Comparison of ENCODE assay signal across 9 mouse cellular contexts in the genomic region with DNA sequence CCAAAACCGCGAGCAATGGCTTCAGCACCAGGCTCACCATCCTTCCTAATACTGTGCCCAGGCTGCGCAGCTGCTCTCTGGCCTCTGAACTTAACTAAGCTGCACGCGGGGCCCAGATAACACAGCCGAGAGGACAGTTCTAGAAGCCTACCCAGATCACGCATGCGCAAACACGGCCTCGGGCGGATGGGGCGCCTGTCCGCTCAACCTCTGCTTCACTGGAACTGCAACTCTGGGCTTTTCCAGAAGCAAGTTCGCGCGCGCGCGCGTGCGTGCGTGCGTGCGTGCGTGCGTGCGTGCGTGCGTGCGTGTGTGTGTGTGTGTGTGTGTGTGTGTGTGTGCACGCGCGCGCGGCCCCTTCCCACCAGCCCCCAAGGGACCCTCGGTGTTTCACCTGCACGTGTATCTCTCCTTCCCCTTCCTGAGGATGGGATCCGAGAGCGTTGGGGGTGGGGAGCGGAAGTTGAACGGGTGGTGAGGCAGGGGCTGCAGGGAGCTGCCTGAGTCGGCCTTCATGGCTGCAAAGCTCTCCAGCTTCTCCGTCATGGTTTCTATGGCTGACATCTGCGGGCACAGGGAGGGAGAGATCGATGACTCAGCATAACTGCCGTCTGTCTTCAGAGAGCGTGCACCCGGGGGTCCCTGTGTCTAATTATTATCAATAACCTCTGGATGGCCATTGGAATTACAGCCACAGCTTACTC. TPM values are rescaled to one million over a fixed set of nuclear protein-coding genes. Genes with fewer than 3 reads are reported as not detected.
A peak's percentile ranks its signal among the peaks of the same experiment; 100 is the strongest.
DNase-seq lines count a peak whose midpoint lies in the region; ATAC-seq lines count a peak whose summit lies in the region.
"Had no signal": no experiment of that assay in that cellular context is flagged by ENCODE, and none has a peak within 500 bp of the region (broad histone marks: within the 10 kb centered on the region; RNA-seq: fewer than 3 reads in every experiment).

No protein-coding gene starts in this region.

- DNase-seq in gastrocnemius, adult 18-20 months (ENCODE audit: low spot score): peak; percentile 9
- DNase-seq in gastrocnemius, postnatal 4 days (ENCODE audit: low spot score in 2 of 2): no peak
- peak; percentile 65 for DNase-seq in brain, adult 2 months (ENCODE audit: low read depth, low spot score)
- peak; percentile 63 for DNase-seq in splenic B cell, adult 2 months (ENCODE audit: low read depth, low spot score)
- DNase-seq in frontal cortex, postnatal 10 days (ENCODE audit: low spot score in 2 of 2): no peak

- no peaks in the 10 kb centered on the region for H3K9me3 ChIP-seq in forebrain, embryonic 13.5 days (replicated peaks)
- no peaks in the 10 kb centered on the region for H3K9me3 ChIP-seq in hindbrain, embryonic 15.5 days
- H3K9me3 ChIP-seq in lung, embryonic 16.5 days (ENCODE audit: control insufficient read depth, low read length): no peaks in the 10 kb centered on the region

- H3K4me1 ChIP-seq in forebrain, embryonic 13.5 days: peaks cover 32% of the 10 kb centered on the region
- H3K4me1 ChIP-seq in hindbrain, embryonic 15.5 days (replicated peaks): peaks cover 35% of the 10 kb centered on the region
- peaks cover 6% of the 10 kb centered on the region for H3K4me1 ChIP-seq in lung, embryonic 16.5 days (replicated peaks; ENCODE audit: control insufficient read depth, insufficient read depth, low read length)

- H3K27ac ChIP-seq in forebrain, embryonic 13.5 days: no peak overlapping the region
- no peak overlapping the region for H3K27ac ChIP-seq in hindbrain, embryonic 15.5 days (replicated peaks)
- no peak overlapping the region for H3K27ac ChIP-seq in lung, embryonic 16.5 days (ENCODE audit: low read length)

- H3K9ac ChIP-seq in forebrain, embryonic 13.5 days: no peak overlapping the region
- H3K9ac ChIP-seq in hindbrain, embryonic 15.5 days: no peak overlapping the region
- H3K9ac ChIP-seq in lung, embryonic 16.5 days (ENCODE audit: low read length): peak overlapping the region; percentile 21; the same call in 1 of the 2 replicates

- H3K4me2 ChIP-seq in forebrain, embryonic 13.5 days: peak overlapping the region; percentile 19; the same call in 1 of the 2 replicates
- peak overlapping the region; percentile 48 for H3K4me2 ChIP-seq in hindbrain, embryonic 15.5 days
- H3K4me2 ChIP-seq in lung, embryonic 16.5 days (ENCODE audit: low read depth, low read length): peak overlapping the region; percentile 48

- ATAC-seq in forebrain, embryonic 13.5 days: peak; percentile 31; the same call in 1 of the 2 replicates
- 0 out of 2 replicates have a peak, but pooled peaks have one; percentile 31 for ATAC-seq in hindbrain, embryonic 15.5 days (ENCODE audit: low FRiP score, low read depth)
- ATAC-seq in lung, embryonic 16.5 days (ENCODE audit: low read depth): peak; percentile 26; the same call in 1 of the 2 replicates

- 74% methylated on average over 46 of the region's 48 CpGs for WGBS in forebrain, embryonic 13.5 days
- WGBS in hindbrain, embryonic 15.5 days: 59% methylated on average over 48 of the region's 48 CpGs
- WGBS in lung, embryonic 16.5 days: 62% methylated on average over 39 of the region's 48 CpGs

- H3K36me3 ChIP-seq in forebrain, embryonic 13.5 days (ENCODE audit: poor library complexity, severe bottlenecking): peaks cover 26% of the 10 kb centered on the region
- H3K36me3 ChIP-seq in hindbrain, embryonic 15.5 days: no peaks in the 10 kb centered on the region
- H3K36me3 ChIP-seq in lung, embryonic 16.5 days (ENCODE audit: control insufficient read depth, insufficient read depth, low read length): no peaks in the 10 kb centered on the region
- H3K36me3 ChIP-seq in splenic B cell, adult 2 months (ENCODE audit: control insufficient read depth, insufficient read depth, low read length, poor library complexity, severe bottlenecking): no peaks in the 10 kb centered on the region

- H3K4me3 ChIP-seq in forebrain, embryonic 13.5 days: no peak overlapping the region
- H3K4me3 ChIP-seq in hindbrain, embryonic 15.5 days: peak overlapping the region; percentile 21
- H3K4me3 ChIP-seq in lung, embryonic 16.5 days (ENCODE audit: low read length): peak overlapping the region; percentile 27

- H3K27me3 ChIP-seq in forebrain, embryonic 13.5 days: no peaks in the 10 kb centered on the region
- peaks cover 7% of the 10 kb centered on the region; the same call in 1 of the 2 replicates for H3K27me3 ChIP-seq in hindbrain, embryonic 15.5 days
- no peaks in the 10 kb centered on the region for H3K27me3 ChIP-seq in lung, embryonic 16.5 days (ENCODE audit: control insufficient read depth, insufficient read depth, low read depth, low read length)
- H3K27me3 ChIP-seq in splenic B cell, adult 2 months (ENCODE audit: control insufficient read depth, insufficient read depth, low read length, poor library complexity, severe bottlenecking): no peaks in the 10 kb centered on the region

RNA-seq across cellular contexts. Expression of a gene that starts 1.1 kb away (rescaled TPM):
- total RNA-seq in gastrocnemius, adult 18-20 months (2021): not detected
- total RNA-seq in gastrocnemius, postnatal 4 days (2021): not detected
- 0.21 TPM in 1 of 2 replicates, not detected in the other for polyA plus RNA-seq in forebrain, embryonic 13.5 days (2015; fragmentation: Nextera tagmentation; extraction: Ambion mirVana)
- polyA plus RNA-seq in hindbrain, embryonic 15.5 days (2015; fragmentation: Nextera tagmentation; extraction: Ambion mirVana): not detected in 2 replicates
- not detected in 2 replicates for polyA plus RNA-seq in lung, embryonic 16.5 days (2015; fragmentation: Nextera tagmentation; extraction: Ambion mirVana)
- polyA plus RNA-seq: large intestine, adult 2 months had no signal

RNA-seq across cellular contexts. Expression of a gene that starts 33.4 kb away (rescaled TPM):
- total RNA-seq in gastrocnemius, adult 18-20 months (2021): under 1 TPM; 0.09 to 0.26 TPM
- total RNA-seq in gastrocnemius, postnatal 4 days (2021): 1 to 10 TPM; 1.6 to 1.9 TPM
- 0.22 and 0.45 TPM in 2 replicates for polyA plus RNA-seq in forebrain, embryonic 13.5 days (2015; fragmentation: Nextera tagmentation; extraction: Ambion mirVana)
- polyA plus RNA-seq in hindbrain, embryonic 15.5 days (2015; fragmentation: Nextera tagmentation; extraction: Ambion mirVana): 1.5 and 1.6 TPM in 2 replicates
- 25.4 and 26.0 TPM in 2 replicates for polyA plus RNA-seq in lung, embryonic 16.5 days (2015; fragmentation: Nextera tagmentation; extraction: Ambion mirVana)

Comparison
In these comparisons a context has a peak if more than half of its experiments do, and no peak if none do; other contexts are left out.
1. DNase-seq: peak in gastrocnemius, adult 18-20 months (single experiment), brain, adult 2 months (single experiment) and splenic B cell, adult 2 months (single experiment); none in gastrocnemius, postnatal 4 days (0 of 2) and frontal cortex, postnatal 10 days (0 of 2).
2. RNA of a gene that starts 33.4 kb away (polyA plus RNA-seq): 25.4 to 26.0 TPM in lung, embryonic 16.5 days; 1.5 to 1.6 TPM in hindbrain, embryonic 15.5 days and 0.22 to 0.45 TPM in forebrain, embryonic 13.5 days; every median in the first group is over 10 times any median in the second.
3. Peak in every context shown above with its lines, with median percentiles within 50 percentile points of each other: ATAC-seq and H3K4me2 ChIP-seq.